Mouse (Mus musculus) frontal cortex, postnatal 10 days (tissue): ENCODE data around the gene Zfp94.

ENCODE experiments used
- DNase-seq, 2 experiments: peaks; one replicate each; pipeline ENCODE4 v3.0.0; 2022; ENCODE audit warnings: low spot score in 2 of 2, mixed read lengths in 1 of 2

Zfp94 gene

DNA sequence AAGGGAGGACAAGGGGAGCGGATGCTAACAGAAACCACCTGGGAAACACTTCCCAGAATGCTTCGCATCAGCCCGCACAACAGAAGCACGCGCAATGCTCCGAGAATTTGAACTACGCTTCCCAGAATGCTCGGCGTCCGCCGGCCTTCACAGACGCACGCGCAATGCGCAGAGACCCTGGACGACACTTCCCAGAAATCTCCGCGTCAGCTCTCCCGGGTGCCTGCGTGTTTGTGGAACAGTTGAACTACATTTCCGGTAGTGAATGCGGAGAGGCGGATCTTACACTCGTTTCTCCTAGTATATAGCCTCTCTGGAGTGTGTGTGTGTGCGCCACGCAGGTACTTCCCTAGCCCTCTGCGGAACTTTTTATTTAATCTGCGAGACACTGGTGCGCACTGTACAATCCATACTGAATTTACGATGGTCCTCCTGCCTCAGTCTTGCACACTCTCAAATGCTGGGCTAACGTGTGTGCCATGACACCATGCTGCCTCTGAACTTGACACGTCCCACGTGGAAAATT is at the start of gene Zfp94:
Zfp94 (minus strand) TSS at position 100 of the 526 bp plus-strand sequence.
- peak; percentile 90 to 95 for DNase-seq

DNA sequence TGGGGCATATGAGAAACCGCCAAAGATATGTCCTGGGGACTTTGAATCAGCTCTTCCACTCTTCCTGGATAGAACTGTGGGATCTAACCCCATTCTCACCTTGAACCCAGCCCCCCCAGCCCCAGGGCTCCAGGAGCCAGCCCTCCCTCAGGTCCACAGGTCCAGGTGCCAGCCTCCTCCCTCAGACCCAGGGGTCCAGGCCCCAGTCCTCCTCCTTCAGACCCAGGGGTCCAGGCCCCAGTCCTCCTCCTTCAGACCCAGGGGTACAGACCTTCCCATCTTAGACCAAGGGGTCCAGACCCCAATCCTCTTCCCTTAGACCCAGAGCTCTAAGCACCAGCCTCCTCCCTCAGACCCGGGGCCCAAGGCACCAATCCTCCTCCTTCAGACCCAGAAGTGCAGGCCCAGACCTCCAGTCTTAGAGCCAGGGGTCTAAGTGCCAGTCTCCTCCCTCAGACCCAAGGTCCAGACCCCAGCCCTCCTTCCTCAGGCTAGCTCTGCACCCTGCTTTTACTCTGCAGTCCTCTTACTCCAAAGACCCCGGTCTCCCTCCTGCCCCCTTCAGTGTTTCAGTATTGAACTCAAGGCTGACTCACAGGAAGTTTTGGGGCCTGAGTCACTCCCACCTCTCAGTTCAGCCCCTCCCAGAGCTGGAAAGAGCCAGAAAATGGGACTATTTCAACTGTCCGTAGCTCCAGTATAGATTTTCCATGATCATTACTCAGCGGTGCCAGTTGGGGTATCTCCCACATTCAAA is 49.0 kb upstream of the Zfp94 start:
- no peak for DNase-seq

DNA sequence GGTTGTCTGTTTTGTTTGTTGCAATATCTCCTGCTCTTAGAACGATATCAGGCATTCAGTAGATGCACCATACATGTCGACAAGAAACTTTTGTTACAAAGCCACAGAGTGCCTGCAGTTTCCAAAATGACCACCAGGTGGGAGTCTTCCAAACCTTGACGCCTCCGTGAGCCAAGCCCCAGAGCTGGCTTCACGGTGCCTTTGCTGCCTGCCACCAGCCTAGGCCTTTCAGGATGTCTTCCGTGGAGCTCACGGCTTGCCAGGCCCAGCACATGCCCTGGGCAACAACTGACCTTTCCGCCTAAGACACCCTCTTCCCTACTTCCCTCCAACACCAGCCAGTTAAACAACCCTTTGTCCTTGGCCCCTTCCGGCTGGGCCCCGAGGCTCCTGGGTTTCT is 48.4 kb upstream of the Zfp94 start:
- peak; percentile 39 to 84 for DNase-seq

DNA sequence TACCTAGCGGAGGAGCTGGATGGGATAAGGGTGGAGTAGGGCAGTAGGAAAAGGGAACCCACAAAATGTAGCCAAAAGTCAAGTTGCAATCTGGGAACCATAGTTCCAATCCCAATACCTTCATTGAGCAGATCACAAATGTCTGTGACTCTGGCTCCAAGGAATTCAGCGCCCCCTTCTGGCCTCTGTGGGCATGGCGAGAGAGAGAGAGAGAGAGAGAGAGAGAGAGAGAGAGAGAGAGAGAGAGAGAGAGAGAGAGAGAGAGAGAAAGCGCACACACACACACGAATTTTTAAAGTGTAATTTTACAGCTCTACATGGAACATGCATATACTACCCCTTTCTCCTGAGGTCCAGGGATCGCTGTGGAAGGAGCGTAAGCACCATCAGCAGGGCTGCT is 46.8 kb upstream of the Zfp94 start:
- DNase-seq: no peak

DNA sequence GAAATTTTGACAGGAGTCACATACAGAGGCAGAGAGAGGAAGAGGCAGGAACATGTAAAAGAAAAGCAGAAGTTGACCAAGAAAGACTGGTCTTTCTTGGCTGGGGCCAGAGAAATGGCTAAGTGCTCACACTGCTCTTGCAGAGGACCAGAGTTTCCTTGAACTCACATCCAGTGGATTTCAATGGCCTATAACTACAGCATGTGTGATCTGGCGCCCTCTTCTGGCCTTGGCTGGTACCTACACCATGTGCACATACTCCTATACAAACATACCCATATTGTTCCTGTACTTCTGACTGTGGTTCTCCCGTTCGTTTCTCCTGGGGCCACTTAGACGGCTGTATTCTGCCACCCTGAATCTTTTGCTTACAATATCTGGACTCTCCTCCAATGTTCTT is 44.5 kb upstream of the Zfp94 start:
- DNase-seq: no peak

DNA sequence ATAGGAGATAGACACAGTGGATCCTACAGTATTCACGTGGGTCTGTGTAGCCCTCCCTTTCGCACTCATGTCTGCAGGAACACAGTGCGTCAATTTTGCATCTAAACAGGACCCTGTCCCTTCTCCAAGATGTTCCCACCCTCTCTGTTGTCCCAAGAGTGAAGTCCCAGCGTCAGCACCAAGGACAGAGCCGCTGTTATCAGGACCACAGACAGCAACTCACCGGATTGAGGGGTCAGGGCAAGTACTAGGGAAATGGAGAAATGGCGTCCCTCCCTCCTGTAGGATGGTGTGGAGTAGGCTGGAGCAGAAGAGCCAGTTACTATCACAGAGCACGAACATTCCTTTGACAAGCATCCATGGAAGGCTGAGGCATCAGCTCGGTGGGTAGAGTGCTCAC is 42.8 kb upstream of the Zfp94 start:
- no peak for DNase-seq

DNA sequence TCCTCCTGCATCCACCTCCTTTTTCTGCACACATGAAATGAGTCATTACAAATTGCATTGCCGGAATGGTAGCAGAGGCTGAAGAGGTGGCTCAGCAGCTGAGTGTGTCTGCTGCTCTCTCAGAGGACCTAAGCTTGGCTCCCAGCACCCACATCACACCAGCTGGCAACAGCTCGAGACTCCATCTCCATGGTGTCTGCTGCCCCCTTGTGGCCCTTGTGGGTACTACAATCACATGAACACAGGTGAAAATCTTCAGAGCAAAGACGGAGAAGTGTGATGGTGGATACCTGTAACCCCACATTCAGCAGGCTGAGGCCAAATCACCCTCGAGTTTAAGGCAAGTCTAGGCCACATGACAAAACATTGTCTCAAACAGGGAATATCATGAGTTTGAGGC is 41.4 kb upstream of the Zfp94 start:
- DNase-seq: no peak

DNA sequence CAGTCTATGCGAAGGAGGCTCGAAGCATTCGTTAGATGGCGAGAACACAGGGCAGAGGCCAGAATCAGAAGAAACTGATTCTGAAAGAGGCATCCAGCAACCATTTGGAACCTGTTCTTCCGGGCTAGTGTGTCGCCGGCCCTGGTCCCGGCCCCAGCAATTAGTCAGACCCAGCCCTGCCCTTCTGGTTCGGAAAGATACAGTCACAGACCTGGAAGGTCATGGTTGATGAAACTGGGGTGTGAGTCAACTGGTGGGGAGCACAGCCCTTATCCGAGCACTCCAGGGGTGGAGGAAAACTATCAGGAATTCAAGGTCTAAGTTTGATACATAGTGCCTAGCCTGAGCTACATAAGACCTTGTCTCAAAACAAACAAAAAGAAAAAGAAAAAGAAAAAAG is 39.6 kb upstream of the Zfp94 start:
- no peak for DNase-seq

DNA sequence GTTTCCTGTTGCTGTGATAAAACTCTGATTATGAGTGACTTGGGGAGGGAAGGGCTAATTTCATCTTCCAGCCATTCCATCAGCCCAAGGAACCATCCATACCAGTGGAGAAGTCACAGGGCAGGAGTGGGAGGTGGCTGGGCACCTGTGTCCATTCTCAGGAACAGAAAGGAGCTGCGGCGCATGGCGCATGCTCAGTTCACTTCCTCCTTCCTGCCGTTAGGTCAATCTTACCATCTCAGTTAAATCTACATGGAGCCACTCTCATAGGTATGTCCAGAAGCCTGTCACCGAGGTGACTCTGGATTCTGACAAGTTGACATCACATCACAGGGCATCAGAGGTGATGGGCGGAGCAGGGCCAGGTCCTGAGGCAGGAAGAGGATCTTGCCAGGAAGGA is 39.2 kb upstream of the Zfp94 start:
- DNase-seq: no peak

DNA sequence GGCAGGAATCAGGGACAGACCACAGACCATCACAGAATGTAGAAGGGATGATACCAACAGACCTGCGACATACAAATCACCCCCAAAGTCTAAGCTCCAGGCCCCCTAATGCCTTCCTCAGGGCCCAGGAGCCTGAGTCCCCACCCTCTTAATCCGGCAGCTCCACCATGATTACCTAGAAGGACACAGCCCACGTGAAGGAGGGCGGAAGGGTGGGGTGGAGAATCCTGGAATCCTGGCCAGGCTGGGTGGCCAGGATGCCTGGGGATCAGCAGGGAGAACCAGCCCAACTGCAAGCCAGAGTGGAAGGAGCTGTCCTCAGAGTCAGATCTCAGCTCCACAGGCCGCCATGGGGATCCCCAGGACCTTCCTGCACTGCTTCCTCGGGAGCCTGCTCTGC is 32.4 kb upstream of the Zfp94 start, which contains the start of gene Lypd5:
Lypd5 (plus strand) TSS at position 301 of the 400 bp plus-strand sequence.
- no peak for DNase-seq

DNA sequence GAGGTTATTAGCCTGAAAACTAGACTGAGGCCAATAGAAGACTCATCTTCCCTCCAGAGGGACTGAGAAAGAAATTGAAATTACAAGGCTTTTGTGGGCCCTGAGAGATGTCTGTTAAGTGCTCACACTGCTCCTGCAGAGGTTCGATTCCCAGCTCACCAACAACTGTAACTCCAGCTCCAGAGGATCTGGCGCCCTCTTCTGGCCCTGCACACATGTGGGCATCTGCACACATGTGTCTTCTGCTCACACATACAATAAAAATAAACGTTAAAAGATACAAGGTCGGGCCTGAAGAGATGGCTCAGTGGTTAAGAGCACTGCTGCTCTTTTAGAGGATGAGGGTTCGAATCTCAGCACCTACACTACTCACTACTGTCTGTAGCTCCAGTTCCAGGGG is 30.0 kb upstream of the Zfp94 start:
- DNase-seq: no peak

DNA sequence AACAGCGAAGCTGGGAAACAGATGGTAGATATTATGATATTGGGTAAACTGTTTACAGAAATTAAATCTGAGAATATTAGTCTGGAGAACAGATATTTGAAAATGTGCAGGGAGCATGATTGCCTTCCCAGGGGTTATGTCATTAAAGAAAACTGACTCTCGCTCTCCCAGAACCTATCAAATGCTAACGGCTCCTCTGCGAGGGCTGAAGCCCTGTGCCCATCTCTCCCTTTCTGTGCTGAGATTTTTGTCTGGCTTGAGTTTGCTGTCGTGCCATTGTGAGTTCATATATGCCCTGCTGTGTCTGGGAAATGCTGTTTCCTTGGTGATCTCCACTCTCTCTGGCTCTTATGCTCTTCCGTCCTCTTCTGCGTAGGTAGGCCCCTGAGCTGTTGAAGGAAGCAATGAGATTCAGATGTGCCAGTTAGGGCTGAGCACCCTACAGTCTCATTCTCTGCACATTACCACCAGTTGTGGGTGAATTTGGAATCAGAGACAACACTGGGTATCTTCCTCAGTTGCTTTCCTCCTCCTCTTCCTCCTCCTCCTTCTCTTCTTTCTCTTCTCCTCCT is 27.3 kb upstream of the Zfp94 start:
- no peak for DNase-seq

DNA sequence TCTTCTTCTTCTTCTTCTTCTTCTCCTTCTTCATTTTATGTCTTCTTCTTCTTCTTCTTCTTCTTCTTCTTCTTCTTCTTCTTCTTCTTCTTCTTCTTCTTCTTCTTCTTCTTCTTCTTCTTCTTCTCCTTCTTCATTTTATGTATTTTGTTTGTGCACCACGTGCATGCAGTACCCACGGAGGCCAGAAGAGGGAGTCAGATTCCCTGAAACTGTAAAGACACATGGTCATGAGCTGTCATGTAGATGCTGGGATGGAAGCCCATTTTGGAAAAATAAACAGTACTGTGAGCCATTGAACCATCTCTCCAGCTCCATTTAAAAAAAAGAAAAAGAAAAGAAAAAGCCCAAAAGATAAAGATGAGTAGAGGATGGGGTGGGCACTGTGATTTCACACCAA is 21.8 kb upstream of the Zfp94 start:
- DNase-seq: no peak

DNA sequence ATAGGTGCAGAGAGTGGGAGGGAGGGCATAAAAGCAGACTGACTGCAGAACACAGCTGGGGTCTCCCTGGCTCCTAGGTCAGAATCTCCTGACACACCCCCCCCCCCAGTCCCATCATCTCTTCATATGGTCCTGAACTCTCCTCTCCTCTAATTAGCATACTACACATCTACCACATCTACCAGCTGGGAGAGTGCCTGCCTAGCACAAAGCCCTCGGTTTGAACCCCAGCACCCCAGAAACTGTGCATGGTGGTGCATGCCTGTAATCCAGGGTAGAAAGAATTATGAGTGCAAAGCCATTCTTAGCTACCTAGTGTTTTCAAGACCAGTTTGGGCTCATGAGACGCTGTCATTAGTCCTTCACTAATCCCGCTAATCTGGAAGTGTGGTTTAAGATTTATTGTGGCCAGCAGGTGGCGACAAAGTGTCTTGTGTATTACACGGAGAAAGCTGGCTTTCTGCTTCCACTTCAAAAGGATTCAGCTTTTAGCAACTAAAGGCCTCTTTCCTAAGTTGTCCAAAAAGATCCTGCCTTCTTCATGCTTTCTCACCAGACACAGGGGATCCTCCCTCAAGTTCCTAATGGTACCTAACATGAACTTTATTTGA is 19.3 kb upstream of the Zfp94 start:
- peak in 1 of 2 experiments; percentile 71 for DNase-seq

DNA sequence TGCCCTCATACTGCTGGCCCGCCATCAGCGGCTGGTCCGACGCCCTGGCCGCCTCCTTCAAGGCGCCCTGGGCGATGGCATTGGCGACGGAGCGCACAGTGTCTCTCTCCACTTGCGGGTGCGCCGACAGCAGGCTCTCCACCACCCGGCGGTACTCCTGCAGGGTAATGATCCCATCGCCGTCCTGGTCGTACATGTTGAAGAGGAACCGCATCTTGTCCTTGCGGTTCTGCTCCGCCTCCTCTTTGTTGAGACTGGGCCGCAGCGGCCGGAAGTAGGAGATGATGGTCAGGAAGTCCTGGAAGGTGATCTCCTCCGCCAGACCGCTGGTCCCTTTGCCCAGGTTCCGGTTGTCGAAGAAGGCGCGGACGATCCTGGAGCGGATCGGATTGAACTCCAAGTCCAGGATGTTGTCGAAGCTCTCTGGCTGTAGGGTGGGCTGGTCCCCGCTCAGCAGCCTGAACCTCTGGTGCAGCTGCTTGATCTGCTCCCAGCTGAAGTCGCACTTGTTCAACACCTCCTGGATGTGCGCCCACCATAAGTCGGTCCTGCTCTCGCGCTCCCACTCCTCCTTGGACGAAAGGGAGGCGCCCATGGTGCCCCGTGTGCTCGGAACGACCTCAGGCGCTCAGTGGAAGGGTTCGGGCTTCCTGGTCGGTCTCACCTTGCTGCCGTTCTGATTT is 17.0 kb upstream of the Zfp94 start, which contains the start of gene Tescl:
Tescl (minus strand) TSS at position 633 of the 683 bp plus-strand sequence.
- DNase-seq: no peak

DNA sequence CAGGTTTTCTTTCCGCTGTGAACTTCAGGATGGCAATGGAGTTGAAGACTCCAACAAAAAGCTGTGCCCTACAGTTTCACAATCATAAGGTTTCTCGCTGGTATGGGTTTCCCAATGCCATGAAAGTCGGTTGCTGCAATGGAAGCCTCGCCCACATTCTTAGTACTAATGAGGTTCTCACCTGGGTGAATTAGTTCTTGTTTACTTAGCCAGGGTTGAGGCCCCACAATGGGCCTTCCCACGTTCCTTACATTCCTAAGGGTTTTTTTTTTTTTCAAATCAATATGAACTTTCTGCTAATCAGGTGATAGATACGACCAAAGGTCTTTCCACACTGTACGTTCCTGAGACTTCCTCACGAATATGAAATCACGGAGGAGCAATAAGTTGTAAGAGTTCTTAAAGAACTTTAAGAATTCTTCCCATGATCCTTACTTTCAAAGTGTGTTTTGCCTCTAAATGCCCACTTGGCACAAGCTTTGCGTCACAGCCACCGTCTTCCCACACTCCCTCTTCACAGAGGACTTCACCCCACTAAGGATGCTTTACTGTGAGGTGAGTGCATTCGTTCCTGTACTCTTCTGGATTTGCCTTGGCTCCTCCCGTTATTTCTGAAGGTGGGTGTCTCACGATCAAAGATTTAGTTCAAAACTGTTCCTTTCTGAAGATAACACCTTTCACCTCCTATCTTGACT is 11.0 kb upstream of the Zfp94 start:
- DNase-seq: no peak

DNA sequence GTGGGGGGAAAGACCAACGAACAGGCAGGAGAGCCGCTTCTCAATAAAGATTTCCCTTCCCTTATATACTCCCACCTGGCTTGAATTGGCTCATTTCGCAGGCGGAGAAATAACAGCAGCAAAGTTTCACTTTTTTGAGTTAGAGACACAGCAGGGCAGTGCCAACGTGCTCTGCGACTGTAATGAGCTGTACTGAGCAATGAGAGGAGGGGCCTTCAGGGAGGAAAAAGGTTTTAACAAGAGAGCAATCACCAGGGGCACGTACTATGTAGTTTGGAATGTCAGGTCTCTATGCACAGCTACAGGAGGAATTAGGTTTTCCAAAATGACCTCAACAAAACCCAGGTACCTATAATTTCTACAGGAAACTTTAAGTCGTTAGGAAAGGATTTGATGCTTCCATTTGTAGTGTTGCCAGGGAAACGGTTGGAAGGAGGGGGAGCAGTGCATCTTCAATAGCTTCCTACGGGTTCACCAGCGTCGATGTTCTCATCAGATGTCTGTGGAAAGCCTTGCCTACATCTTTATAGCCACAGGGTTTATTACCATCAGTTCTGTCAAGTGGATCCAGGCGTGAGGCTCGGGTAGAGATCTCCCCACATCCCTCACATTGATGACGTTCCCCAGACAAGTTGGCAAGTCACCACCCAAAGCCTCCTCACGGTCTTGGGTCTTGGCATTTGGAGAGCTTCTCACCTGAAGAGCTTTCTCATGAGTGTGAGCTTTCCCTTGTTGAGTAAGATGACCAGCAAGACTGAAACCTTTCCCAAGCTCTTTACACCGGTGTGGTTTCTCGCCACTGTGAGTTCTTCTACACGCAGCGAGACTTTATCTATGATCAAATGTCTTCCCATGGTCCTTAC is 10.0 kb upstream of the Zfp94 start:
- no peak for DNase-seq

DNA sequence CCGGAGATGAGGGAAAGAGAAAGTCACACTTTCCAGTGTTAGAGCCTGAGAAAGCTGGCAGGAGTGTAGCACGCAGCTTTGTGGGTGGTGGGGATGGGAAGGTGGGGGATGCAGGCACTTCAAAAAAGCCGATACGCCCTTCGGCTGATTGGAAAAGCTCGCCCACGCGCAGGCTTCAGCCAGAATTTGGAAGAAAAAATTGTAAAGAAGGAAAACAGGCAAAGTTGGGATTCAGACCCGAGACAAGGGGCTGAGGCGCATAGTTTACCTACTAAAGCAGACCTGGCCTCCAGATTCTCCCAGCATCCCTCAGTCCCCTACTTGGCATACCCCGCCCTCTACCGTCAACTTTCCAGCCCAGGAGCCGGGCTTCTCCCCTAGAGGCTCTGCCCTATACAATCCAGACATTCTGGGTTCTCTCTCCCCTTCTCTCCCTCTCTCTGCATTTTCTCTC is 9.2 kb upstream of the Zfp94 start:
- peak; percentile 38 to 41 for DNase-seq

DNA sequence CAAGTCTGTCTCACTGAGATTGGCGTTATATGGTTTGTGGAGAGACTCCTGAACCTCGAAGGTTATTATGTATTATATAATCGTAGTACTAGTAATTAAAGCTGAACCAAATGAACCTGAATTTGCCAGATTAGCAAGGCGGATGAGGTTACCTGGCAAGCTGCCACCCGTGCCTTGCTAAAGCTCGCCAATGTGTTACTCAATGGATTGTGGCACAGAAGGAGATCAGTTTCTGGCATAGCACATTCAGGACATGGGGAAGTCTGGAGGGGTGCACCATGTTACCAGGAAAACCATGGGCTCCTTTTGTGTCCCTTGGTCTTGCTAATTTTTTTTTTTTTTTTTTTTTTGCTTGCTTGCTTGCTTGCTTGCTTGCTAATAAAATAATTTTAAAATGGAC is 8.7 kb upstream of the Zfp94 start:
- DNase-seq: no peak

DNA sequence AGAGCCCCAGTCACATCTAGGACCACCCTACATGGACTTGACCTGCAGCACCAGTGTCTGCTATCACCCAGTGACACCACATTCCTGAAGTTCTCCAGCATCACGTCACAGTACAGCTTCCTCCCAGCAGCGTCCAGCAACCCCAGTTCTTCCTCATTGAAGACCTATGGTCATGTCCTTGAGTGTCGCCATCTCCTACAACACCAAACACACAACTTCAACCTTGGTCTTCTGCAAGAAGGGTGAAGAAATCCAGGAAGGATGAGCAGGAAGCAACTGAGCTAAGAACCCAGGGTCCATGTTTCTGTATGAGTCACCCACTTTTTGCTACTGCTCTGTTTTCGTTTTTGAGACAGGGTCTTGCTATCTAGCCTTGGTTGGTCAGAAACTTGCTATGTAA is 6.1 kb upstream of the Zfp94 start:
- DNase-seq: no peak

DNA sequence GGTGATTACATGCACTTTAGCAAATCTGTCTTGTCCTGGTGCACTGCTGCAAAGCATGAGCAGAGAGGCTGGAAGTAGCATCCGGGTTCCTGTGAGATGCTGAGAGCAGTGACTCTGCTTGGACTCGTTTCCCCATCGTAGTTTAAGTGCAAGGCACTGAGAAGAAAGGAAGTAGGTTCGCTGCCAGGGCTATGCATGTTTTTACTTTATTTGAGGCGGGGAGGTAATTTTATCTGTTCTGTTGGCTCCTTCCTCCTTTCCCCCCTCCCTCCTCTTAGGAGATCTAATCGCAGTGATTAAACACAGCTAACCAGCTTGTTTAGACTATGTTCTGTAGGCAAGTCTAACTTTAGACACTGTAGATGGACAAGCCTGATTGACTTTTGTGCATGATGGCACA is 2.5 kb upstream of the Zfp94 start:
- no peak for DNase-seq
